Mouse (Mus musculus) lung, postnatal 0 days (tissue): ENCODE results near the gene Tmem117.

Source experiments
- CTCF ChIP-seq: IDR thresholded peaks from 2 replicates; pipeline ENCODE4 v1.5.1; 2016; ENCODE audit warnings: antibody characterized with exemption, mild to moderate bottlenecking
- EP300 ChIP-seq: IDR thresholded peaks from 2 replicates; pipeline ENCODE4 v1.6.1; 2016; ENCODE audit warnings: antibody characterized with exemption, mild to moderate bottlenecking, control low read depth

DNA sequence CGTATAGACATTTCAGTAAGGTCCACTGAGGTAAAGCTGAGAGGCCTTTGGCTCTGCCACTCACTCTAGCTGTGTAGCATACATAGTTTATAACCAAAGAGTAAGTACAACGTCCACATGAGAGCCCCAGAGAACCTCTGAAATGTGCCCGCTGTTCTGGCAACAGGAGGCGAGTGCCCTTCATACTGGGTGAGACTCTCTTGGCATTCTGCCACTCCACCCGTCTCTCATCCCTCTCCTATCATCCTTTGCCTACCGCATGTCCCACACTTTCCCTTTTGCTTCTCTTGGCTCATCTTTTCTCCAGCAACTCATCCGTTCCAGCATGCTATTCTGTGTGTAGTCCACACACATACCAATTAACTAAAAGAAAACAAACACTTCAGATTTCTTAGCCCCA, 456.9 kb downstream of the Tmem117 start:
- TF ChIP-seq CTCF: no peak
- no peak for TF ChIP-seq EP300
